Mouse (Mus musculus) ZHBTc4 (cell line): ENCODE data around the gene Kazald1.

ENCODE experiments used
- DNase-seq: peaks from one replicate; pipeline ENCODE4 v3.0.0-alpha.2; 2011; ENCODE audit warnings: low read depth, low spot score

Kazald1 gene

DNA sequence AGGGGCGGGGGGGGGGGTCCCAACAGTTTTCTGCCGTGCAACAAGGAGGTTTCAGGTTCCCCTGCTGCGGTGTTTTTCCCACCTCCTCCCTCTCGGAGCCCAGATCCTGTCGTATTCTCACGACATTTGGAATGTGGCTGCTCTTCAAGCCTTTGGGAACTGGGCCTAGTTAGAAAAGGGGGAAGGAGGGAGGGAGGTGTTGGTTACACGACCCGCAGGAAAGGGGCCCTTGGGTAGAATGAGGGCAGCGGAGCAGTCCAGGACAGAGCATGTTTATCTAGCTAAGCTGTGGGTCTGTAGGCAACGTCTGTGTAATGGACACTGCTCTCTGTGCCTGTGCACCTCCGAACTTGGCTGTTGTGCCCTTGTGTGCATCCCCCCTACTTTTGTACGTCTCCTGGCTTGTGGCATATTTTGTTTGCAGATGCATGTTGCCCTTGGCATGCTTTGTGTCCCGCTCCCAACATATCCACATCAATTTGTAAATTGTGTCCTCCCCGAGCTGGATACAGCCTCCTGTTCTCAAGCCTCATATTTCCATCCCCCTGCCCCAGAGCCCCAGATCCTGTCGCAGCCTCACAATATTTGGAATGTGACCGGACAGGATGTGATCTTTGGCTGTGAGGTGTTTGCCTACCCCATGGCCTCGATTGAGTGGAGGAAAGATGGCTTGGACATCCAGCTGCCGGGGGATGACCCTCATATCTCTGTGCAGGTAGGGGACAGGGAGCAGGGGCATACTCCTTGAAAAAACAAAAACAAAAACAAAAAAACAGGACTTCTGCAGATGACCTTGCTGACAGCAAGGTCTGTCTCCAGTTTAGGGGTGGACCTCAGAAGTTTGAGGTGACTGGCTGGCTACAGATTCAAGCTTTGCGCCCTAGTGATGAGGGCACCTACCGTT is 3.0 kb downstream of the Kazald1 start:
- DNase-seq = no peak

GRCm38 (mm10) chr19:45078971-45079764 is 4.1 kb downstream of the Kazald1 start:
- peak; percentile 32 for DNase-seq

- DNase-seq = peak; percentile 67
Observed at GRCm38 (mm10) chr19:45079769-45080515, 4.9 kb downstream of the Kazald1 start.

- peak; percentile 34 for DNase-seq
Observed at GRCm38 (mm10) chr19:45080711-45081110, 5.7 kb downstream of the Kazald1 start.

- peak; percentile 86 for DNase-seq
Observed at GRCm38 (mm10) chr19:45081279-45081678, 6.2 kb downstream of the Kazald1 start.

- DNase-seq = peak; percentile 86
Observed at GRCm38 (mm10) chr19:45081841-45082550, 7.0 kb downstream of the Kazald1 start.

DNA sequence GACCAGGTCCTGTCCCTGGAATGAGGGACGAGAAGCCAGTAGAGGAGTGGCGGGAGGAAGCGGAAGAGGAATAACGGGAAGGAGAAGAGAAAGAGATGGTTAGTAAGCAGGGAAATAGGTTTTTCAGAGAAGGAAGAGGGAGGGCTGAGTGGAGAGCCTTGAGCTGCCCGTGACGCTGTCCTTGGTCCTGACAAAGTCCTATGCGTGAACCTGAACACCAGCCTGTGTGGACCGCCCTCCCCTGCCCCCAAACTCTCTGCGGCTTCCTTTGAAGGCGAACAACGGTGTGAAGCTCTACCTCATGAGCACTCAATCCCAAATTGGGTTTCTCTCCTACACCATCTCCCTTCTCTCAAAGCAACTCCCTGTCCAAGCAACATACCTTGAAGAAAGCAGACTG is 22.8 kb downstream of the Kazald1 start:
- peak; percentile 86 for DNase-seq

GRCm38 (mm10) chr19:45100486-45101270 is 25.6 kb downstream of the Kazald1 start:
- no peak for DNase-seq

GRCm38 (mm10) chr19:45105591-45105990 is 30.6 kb downstream of the Kazald1 start:
- no peak for DNase-seq

- peak; percentile 84 for DNase-seq
Observed at GRCm38 (mm10) chr19:45106689-45107088, 31.6 kb downstream of the Kazald1 start.

DNA sequence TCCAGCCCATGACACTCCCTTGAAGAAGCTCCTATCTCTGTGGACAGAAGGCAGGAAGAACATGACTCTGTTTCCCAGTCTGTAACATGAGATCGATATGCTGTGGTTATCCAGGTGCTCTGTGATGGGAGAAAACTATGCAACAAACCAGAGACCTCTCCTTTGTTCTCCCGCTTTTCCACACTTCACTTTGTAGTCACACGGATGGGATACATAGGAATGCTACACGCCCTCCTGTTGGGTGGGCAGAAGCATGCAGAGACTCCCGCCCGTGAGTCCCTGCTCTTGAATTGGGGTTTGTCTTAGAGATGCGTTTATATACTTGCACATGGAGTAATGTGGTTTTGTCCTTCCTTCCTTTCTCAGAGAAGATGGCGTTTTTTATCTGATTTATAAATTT is 35.6 kb downstream of the Kazald1 start:
- DNase-seq = peak; percentile 72

DNA sequence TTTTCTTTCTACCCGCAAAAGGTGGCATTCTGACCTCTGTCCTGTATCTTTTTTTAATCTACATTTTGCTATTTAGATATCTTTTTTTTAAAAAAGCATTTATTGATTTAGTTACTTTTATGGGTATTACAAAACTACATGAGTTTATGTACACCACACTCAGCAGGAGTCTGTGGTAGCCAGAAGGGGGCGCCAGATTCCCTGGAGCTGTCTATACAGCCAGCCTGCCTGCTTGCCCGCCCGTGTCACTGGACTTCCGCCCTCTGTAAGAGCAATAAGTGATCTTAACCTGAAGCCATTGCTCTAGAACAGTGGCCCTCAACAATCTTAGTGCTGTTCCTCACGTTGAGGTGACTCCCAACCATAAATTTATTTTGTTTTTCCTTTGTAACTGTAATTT is 37.4 kb downstream of the Kazald1 start:
- DNase-seq = peak; percentile 88

DNA sequence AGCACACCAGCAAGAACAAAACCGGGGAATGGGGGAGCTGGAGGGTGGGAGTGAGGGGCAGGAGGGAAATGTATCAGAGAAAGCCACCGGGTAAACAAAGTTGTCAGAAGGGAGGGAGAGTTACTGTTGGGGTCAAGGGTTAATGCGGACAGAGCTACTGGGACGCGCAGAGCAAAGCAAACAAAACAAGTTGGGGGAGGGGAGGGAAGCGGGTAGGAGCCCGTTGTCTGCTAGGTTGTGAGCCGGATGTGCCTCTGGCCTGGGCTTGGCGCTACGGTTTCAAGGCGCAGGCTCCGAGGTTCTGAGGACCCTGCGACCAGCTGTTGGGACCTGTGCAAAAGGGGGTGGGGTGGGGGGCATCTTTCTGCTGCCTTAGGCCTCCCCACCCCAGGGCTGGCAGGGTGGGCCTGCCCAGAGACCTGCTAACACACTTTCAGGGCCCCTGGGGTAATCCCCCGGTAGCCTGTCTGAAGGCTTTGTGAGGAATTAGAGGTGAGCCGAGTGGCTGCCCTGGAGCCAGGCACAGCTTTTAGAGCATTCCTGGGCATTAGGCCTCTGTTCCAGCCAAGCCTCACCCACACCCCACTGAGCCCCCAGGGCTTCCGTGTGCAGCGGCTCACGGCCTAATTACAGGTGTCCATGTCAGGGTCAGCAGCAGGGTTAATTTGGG is 38.9 kb downstream of the Kazald1 start:
- peak; percentile 86 for DNase-seq

DNA sequence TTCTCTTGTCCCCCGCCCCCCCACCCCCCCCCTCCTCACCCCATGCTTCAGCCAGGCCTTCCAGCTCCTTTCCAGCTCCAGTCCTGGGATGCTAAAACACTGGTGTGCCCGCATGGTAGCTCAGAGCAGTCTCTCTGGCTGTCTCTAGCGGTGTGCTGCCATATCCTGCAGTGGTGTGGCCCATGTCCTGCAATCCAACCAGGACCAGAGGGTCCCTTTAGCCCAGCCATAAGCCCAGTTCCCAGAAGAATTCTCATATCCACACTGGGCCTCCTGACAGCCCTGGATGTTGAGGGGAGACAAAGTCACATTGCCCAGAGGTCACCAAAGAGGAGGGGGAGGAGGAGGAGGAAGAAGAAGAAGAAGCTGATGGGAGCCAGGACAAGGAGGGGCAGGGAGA is 39.7 kb downstream of the Kazald1 start:
- no peak for DNase-seq

DNA sequence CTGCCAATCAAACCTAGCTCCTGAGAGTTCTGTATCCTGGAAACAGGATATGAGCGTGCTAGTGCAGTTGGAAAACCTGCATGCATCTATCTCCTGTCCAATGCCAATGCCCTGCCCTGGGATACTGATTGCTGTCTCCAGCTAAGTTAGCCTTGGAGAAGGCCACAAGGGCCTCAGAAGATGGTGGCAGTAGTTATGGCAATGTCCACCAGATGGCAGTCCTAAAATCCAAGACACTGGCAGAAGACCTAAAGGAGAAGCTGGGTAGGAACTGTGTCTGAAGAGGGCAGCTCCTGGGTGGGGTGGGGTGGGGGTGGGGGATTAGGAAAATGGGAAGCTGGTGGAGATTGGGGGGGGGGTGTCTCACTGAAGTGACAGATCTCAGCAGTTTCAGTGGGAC is 41.8 kb downstream of the Kazald1 start:
- peak; percentile 68 for DNase-seq
